Mouse (Mus musculus) MEL (cell line): Measurements from ENCODE around the gene Adgrf2. TPM values are rescaled to one million over a fixed set of nuclear protein-coding genes. Genes with fewer than 3 reads are reported as not detected.

ENCODE experiments used
- DNase-seq: peaks from one replicate; pipeline ENCODE4 v3.0.0; 2011; ENCODE audit warnings: low read depth, low spot score
- H3K27ac ChIP-seq: 2 replicates; pipeline ENCODE4 v1.5.1; 2012; ENCODE audit warnings: low read depth, mild to moderate bottlenecking, control low read depth, low read length, moderate library complexity; ENCODE audit not compliant: control insufficient read depth
- H3K27me3 ChIP-seq, 2 experiments: fragments of 150-350 bp in 1 of 2; sonication (generic) in 1 of 2; 2 replicates each; pipeline ENCODE4 v1.6.1; 2012; ENCODE audit warnings: low read length in 2 of 2, mild to moderate bottlenecking in 2 of 2, improper control_type of control experiment in 1 of 2, moderate library complexity in 1 of 2; ENCODE audit not compliant: insufficient read depth in 2 of 2, control insufficient read depth in 1 of 2
- H3K36me3 ChIP-seq, 2 experiments: 2 replicates each; pipeline ENCODE4 v1.6.1; 2012 to 2014; ENCODE audit warnings: low read length in 2 of 2, improper control_type of control experiment in 1 of 2, inconsistent platforms in 1 of 2, mild to moderate bottlenecking in 1 of 2; ENCODE audit not compliant: insufficient read depth in 2 of 2, control insufficient read depth in 1 of 2
- H3K4me1 ChIP-seq, 2 experiments: fragments of 150-350 bp in 1 of 2; sonication (generic) in 1 of 2; 2 replicates each; pipeline ENCODE4 v1.6.1; 2012; ENCODE audit warnings: low read length in 2 of 2, improper control_type of control experiment in 1 of 2, mild to moderate bottlenecking in 1 of 2; ENCODE audit not compliant: insufficient read depth in 2 of 2, control insufficient read depth in 1 of 2
- H3K4me3 ChIP-seq, 2 experiments: fragments of 150-350 bp in 1 of 2; sonication (generic) in 1 of 2; 2 replicates each; pipeline ENCODE4 v1.5.1; 2012; ENCODE audit warnings: low read depth in 2 of 2, low read length in 2 of 2, mild to moderate bottlenecking in 2 of 2, moderate library complexity in 2 of 2, control low read depth in 1 of 2, improper control_type of control experiment in 1 of 2; ENCODE audit not compliant: control insufficient read depth in 1 of 2, insufficient read depth in 1 of 2
- H3K79me2 ChIP-seq: 2 replicates; pipeline ENCODE4 v1.6.1; 2012; ENCODE audit warnings: mild to moderate bottlenecking, low read length, moderate library complexity; ENCODE audit not compliant: control insufficient read depth, poor library complexity, insufficient read depth
- H3K9ac ChIP-seq: 2 replicates; pipeline ENCODE4 v1.6.1; 2012; ENCODE audit warnings: low read depth, mild to moderate bottlenecking, control low read depth, low read length, moderate library complexity; ENCODE audit not compliant: control insufficient read depth, poor library complexity, severe bottlenecking
- H3K9me3 ChIP-seq: fragments of 150-350 bp; sonication (generic); replicated peaks from 2 replicates; pipeline ENCODE4 v1.6.1; 2012; ENCODE audit warnings: mild to moderate bottlenecking, low read length, improper control_type of control experiment, moderate library complexity; ENCODE audit not compliant: insufficient read depth
- CTCF ChIP-seq, 3 experiments: IDR thresholded peaks in 2 of 3; conservative IDR thresholded peaks in 1 of 3; 2 replicates each; pipeline ENCODE4 v1.5.1; 2011 to 2012; ENCODE audit warnings: low read length in 3 of 3, low read depth in 2 of 3, mild to moderate bottlenecking in 2 of 3, improper control_type of control experiment in 1 of 3, inconsistent platforms in 1 of 3, mixed read lengths in 1 of 3, moderate library complexity in 1 of 3; ENCODE audit not compliant: control insufficient read depth in 1 of 3, insufficient read depth in 1 of 3, poor library complexity in 1 of 3, severe bottlenecking in 1 of 3
- GATA1 ChIP-seq: IDR thresholded peaks from 2 replicates; pipeline ENCODE4 v1.6.1; 2011; ENCODE audit warnings: low read depth, low read length, improper control_type of control experiment
- MAFK ChIP-seq: IDR thresholded peaks from 2 replicates; pipeline ENCODE4 v1.6.1; 2011; ENCODE audit warnings: low read depth, mild to moderate bottlenecking, low read length, improper control_type of control experiment, borderline replicate concordance
- MYC ChIP-seq: IDR thresholded peaks from 2 replicates; pipeline ENCODE4 v1.6.1; 2011; ENCODE audit warnings: low read depth, mild to moderate bottlenecking, low read length, improper control_type of control experiment, moderate library complexity
- POLR2AphosphoS5 ChIP-seq: IDR thresholded peaks from 2 replicates; pipeline ENCODE4 v1.6.1; 2012; ENCODE audit warnings: low read depth, borderline replicate concordance, mild to moderate bottlenecking, inconsistent platforms, low read length, moderate library complexity, mixed read lengths
- RAD21 ChIP-seq: IDR thresholded peaks from 2 replicates; pipeline ENCODE4 v1.6.1; 2011; ENCODE audit warnings: mild to moderate bottlenecking, low read depth, low read length, improper control_type of control experiment
- SIN3A ChIP-seq: IDR thresholded peaks from 2 replicates; pipeline ENCODE4 v1.6.1; 2012; ENCODE audit warnings: low read length, improper control_type of control experiment, inconsistent platforms
- SMC3 ChIP-seq: IDR thresholded peaks from 2 replicates; pipeline ENCODE4 v1.6.1; 2011; ENCODE audit warnings: low read depth, low read length, improper control_type of control experiment
- UBTF ChIP-seq: IDR thresholded peaks from 2 replicates; pipeline ENCODE4 v1.6.1; 2012; ENCODE audit warnings: low read depth, mild to moderate bottlenecking, inconsistent platforms, low read length, improper control_type of control experiment, moderate library complexity, borderline replicate concordance; ENCODE audit not compliant: insufficient read depth
- ZC3H11A ChIP-seq: IDR thresholded peaks from 2 replicates; pipeline ENCODE4 v1.6.1; 2012; ENCODE audit warnings: low read depth, mild to moderate bottlenecking, inconsistent platforms, low read length, improper control_type of control experiment
- ZKSCAN1 ChIP-seq: IDR thresholded peaks from 2 replicates; pipeline ENCODE4 v1.6.1; 2012; ENCODE audit warnings: low read depth, mild to moderate bottlenecking, inconsistent platforms, low read length, improper control_type of control experiment, moderate library complexity
- polyA plus RNA-seq, 2 experiments: library from polyadenylated mRNA; stranded (reverse) in 1 of 2; unstranded in 1 of 2; fragments of >175 nt in 1 of 2; fragments of >200 nt in 1 of 2; gene quantifications; 2 replicates each; pipeline versions ENCODE4 v1.2.1 to v1.2.4; 2012; ENCODE audit warnings: low replicate concordance in 2 of 2, low read depth in 1 of 2; ENCODE audit not compliant: insufficient read length in 2 of 2, insufficient read depth in 1 of 2, missing spikeins in 1 of 2
- total RNA-seq: library from RNA; depleted of rRNA; stranded (reverse); fragments of 300-350 nt; gene quantifications from 2 replicates; pipeline ENCODE4 v1.2.3, GENCODE M21; 2012

Adgrf2 gene
- total and polyA plus RNA-seq, 3 experiments, result not detected

GRCm38 (mm10) chr17:42782156-42782757 is 40.3 kb upstream of the Adgrf2 start:
- H3K9me3 ChIP-seq, result no peaks in the 10 kb centered on the region
- no peak overlapping the region for H3K9ac ChIP-seq
- TF ChIP-seq CTCF (IDR thresholded peaks at IDR 0.05 in 2 of 3, conservative IDR thresholded peaks at IDR 0.05 in 1 of 3; ENCODE audit: control insufficient read depth in 1 of 3, insufficient read depth in 1 of 3, low read depth in 2 of 3, low read length in 3 of 3, poor library complexity in 1 of 3, severe bottlenecking in 1 of 3), result peak; percentile 59 to 86 (median 73)
- TF ChIP-seq RAD21, result peak; percentile 87
- TF ChIP-seq ZC3H11A, result peak; percentile 67
- no peak for TF ChIP-seq UBTF
- TF ChIP-seq GATA1, result peak; percentile 85
- no peak for TF ChIP-seq SIN3A
- peak; percentile 76 for TF ChIP-seq SMC3
- H3K27ac ChIP-seq, result no peak overlapping the region
- DNase-seq, result peak; percentile 80
- H3K79me2 ChIP-seq, result no peaks in the 10 kb centered on the region
- H3K27me3 ChIP-seq, result no peaks in the 10 kb centered on the region
- no peak overlapping the region for H3K4me3 ChIP-seq
- H3K36me3 ChIP-seq, result no peaks in the 10 kb centered on the region
- no peaks in the 10 kb centered on the region for H3K4me1 ChIP-seq

GRCm38 (mm10) chr17:42753791-42754190 is 11.8 kb upstream of the Adgrf2 start:
- Histone ChIP-seq H3K27ac (no peak overlapping the region), H3K4me1 (no peaks in the 10 kb centered on the region), H3K79me2 (no peaks in the 10 kb centered on the region), H3K27me3 (no peaks in the 10 kb centered on the region), H3K4me3 (no peak overlapping the region), H3K9me3 (no peaks in the 10 kb centered on the region), H3K9ac (no peak overlapping the region), H3K36me3 (no peaks in the 10 kb centered on the region)
- TF ChIP-seq MYC (no peak), UBTF (no peak)
- DNase-seq, result no peak

GRCm38 (mm10) chr17:42752173-42752572 is 10.2 kb upstream of the Adgrf2 start:
- no peak for TF ChIP-seq POLR2AphosphoS5
- TF ChIP-seq GATA1, result no peak
- no peak for TF ChIP-seq ZKSCAN1
- no peak for TF ChIP-seq SMC3
- no peak for TF ChIP-seq ZC3H11A
- no peak for TF ChIP-seq MAFK
- TF ChIP-seq, all 39 proteins: peak for 0

More at GRCm38 (mm10) chr17:42752173-42752572, 10.2 kb upstream of the Adgrf2 start:
- H3K27ac ChIP-seq, result no peak overlapping the region
- no peaks in the 10 kb centered on the region for H3K79me2 ChIP-seq
- H3K36me3 ChIP-seq, result no peaks in the 10 kb centered on the region
- no peak overlapping the region for H3K4me3 ChIP-seq
- H3K9ac ChIP-seq, result no peak overlapping the region
- H3K4me1 ChIP-seq, result no peaks in the 10 kb centered on the region
- no peaks in the 10 kb centered on the region for H3K27me3 ChIP-seq
- no peaks in the 10 kb centered on the region for H3K9me3 ChIP-seq
- no peak for DNase-seq
